Mouse (Mus musculus): ENCODE data around the gene Olfr1009. TPM values are rescaled to one million over a fixed set of nuclear protein-coding genes. Genes with fewer than 3 reads are reported as not detected.
"Not testable (repeated sequence)": the region's sequence is repeated elsewhere in the genome, so short reads cannot be mapped to it uniquely, and the experiment has no call there.

Olfr1009 gene
- polyA plus RNA-seq (2015; fragmentation: Nextera tagmentation; extraction: Ambion mirVana): not detected in 2 replicates

- WGBS: 92% methylated on average over 1 of the region's 1 CpGs
- H3K4me1 ChIP-seq (ENCODE audit: control insufficient read depth, insufficient read depth, low read length): no peaks in the 10 kb centered on the region
- no peak within 1 kb of the TSS for H3K4me3 ChIP-seq (ENCODE audit: low read depth, low read length)
- no peak for ATAC-seq
- no peaks in the 10 kb centered on the region for H3K27me3 ChIP-seq (ENCODE audit: control insufficient read depth, insufficient read depth, low read depth, low read length)
- H3K27ac ChIP-seq (ENCODE audit: low read length): no peak within 1 kb of the TSS
- H3K9ac ChIP-seq (ENCODE audit: low read depth, low read length): no peak within 1 kb of the TSS
- H3K36me3 ChIP-seq (ENCODE audit: control insufficient read depth, insufficient read depth, low read length): no peaks in the 10 kb centered on the region
- H3K9me3 ChIP-seq (replicated peaks; ENCODE audit: control insufficient read depth, low read length, poor library complexity, severe bottlenecking): peaks cover 3% of the 10 kb centered on the region; the same call in 1 of the 2 replicates
- no peak within 1 kb of the TSS for H3K4me2 ChIP-seq (ENCODE audit: low read length)
Measured at GRCm38 (mm10) chr2:85715119-85715518, at the start of gene Olfr1009. Gene Olfr1009 (plus strand): TSS chr2:85715419.

- Histone ChIP-seq H3K9ac (ENCODE audit: low read depth, low read length) (no peak within 1 kb of the TSS), H3K4me1 (ENCODE audit: control insufficient read depth, insufficient read depth, low read length) (no peaks in the 10 kb centered on the region), H3K27me3 (ENCODE audit: control insufficient read depth, insufficient read depth, low read depth, low read length) (no peaks in the 10 kb centered on the region), H3K9me3 (replicated peaks; ENCODE audit: control insufficient read depth, low read length, poor library complexity, severe bottlenecking) (no peaks in the 10 kb centered on the region), H3K4me2 (ENCODE audit: low read length) (no peak within 1 kb of the TSS), H3K4me3 (ENCODE audit: low read depth, low read length) (no peak within 1 kb of the TSS), H3K36me3 (ENCODE audit: control insufficient read depth, insufficient read depth, low read length) (no peaks in the 10 kb centered on the region), H3K27ac (ENCODE audit: low read length) (no peak within 1 kb of the TSS)
- no peak for ATAC-seq
Measured at GRCm38 (mm10) chr2:85678667-85679066, 36.6 kb upstream of the Olfr1009 start, which contains the start of gene Olfr1006. Gene Olfr1006 (minus strand): TSS chr2:85678767.

DNA sequence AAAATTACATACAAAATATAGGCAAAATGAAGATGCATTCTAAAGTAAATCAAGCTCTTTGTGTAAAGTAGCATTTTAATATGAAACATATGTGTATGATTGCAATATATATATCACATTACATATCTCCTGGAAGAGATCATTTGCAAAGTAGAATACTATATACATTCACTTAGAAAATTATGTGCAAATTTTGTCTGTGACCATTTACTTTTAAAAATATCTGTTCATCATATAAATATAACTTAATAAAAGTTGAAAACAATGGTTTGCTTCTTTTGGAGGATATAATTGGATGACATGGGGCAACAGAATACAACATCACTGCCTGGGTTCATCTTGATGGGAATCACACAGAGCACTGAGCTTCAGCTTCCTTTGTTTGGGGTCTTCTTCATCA is 26.1 kb upstream of the Olfr1009 start, which contains the start of gene Olfr1008:
TSS of gene Olfr1008 (plus strand) at position 301 of the 400 bp plus-strand sequence.
- H3K9me3 ChIP-seq (replicated peaks; ENCODE audit: control insufficient read depth, low read length, poor library complexity, severe bottlenecking): no peaks in the 10 kb centered on the region

DNA sequence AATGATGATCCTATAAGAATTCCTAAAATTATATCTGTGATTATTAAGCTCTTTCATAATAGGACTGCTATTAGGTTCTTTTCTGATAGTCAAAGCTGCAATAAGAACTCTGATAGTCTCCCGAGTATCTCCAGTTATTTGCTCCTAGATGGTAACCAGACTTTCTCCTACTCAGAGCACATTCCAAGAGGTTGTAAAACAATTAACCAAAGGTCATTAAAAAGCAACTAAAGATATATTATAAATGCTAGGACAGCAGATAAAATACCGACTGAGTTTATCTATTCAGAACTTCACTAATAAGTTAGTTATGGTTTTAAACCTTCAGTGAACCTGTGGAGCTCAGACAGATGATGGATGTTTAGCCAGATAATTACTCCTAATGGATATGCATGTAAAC is 4.5 kb upstream of the Olfr1009 start:
- H3K4me1 ChIP-seq (ENCODE audit: control insufficient read depth, insufficient read depth, low read length); H3K9me3 ChIP-seq (replicated peaks; ENCODE audit: control insufficient read depth, low read length, poor library complexity, severe bottlenecking); H3K36me3 ChIP-seq (ENCODE audit: control insufficient read depth, insufficient read depth, low read length); H3K4me3 ChIP-seq (ENCODE audit: low read depth, low read length); H3K4me2 ChIP-seq (ENCODE audit: low read length); ATAC-seq; H3K9ac ChIP-seq (ENCODE audit: low read depth, low read length); H3K27ac ChIP-seq (ENCODE audit: low read length); H3K27me3 ChIP-seq (ENCODE audit: control insufficient read depth, insufficient read depth, low read depth, low read length): not testable (repeated sequence)
- 92% methylated on average over 2 of the region's 2 CpGs for WGBS

More for the DNA sequence above, 26.1 kb upstream of the Olfr1009 start, which contains the start of gene Olfr1008:
- Histone ChIP-seq H3K4me2 (ENCODE audit: low read length) (no peak within 1 kb of the TSS), H3K36me3 (ENCODE audit: control insufficient read depth, insufficient read depth, low read length) (no peaks in the 10 kb centered on the region), H3K27me3 (ENCODE audit: control insufficient read depth, insufficient read depth, low read depth, low read length) (no peaks in the 10 kb centered on the region), H3K9ac (ENCODE audit: low read depth, low read length) (no peak within 1 kb of the TSS), H3K4me3 (ENCODE audit: low read depth, low read length) (no peak within 1 kb of the TSS), H3K4me1 (ENCODE audit: control insufficient read depth, insufficient read depth, low read length) (no peaks in the 10 kb centered on the region), H3K27ac (ENCODE audit: low read length) (no peak within 1 kb of the TSS)
- ATAC-seq: no peak

DNA sequence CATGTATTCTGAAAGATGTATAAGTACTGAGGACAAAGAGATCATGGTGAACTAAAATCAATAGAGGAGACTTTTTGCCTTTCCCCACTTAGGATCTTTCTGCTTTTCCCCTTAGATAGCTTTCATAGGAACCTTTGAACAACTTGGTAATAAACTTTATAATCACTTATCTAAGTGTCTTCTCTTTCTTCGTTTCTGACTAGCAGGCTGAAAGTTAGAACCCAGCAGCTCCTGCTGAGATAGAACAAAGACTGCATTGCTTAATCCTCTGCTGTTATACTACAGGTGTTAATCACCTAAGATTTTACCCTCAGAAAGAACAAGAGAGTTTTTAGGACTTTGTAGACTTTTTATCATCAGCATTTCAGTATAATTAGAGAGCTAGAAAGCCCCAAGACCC is 4.1 kb upstream of the Olfr1009 start:
- Histone ChIP-seq H3K27ac (ENCODE audit: low read length) (no peak overlapping the region), H3K9ac (ENCODE audit: low read depth, low read length) (no peak overlapping the region), H3K4me3 (ENCODE audit: low read depth, low read length) (no peak overlapping the region), H3K4me2 (ENCODE audit: low read length) (no peak overlapping the region), H3K4me1 (ENCODE audit: control insufficient read depth, insufficient read depth, low read length) (no peaks in the 10 kb centered on the region), H3K36me3 (ENCODE audit: control insufficient read depth, insufficient read depth, low read length) (no peaks in the 10 kb centered on the region), H3K9me3 (replicated peaks; ENCODE audit: control insufficient read depth, low read length, poor library complexity, severe bottlenecking) (no peaks in the 10 kb centered on the region), H3K27me3 (ENCODE audit: control insufficient read depth, insufficient read depth, low read depth, low read length) (no peaks in the 10 kb centered on the region)
- ATAC-seq: no peak
- 35% methylated on average over 1 of the region's 1 CpGs for WGBS

- Histone ChIP-seq H3K9me3 (replicated peaks; ENCODE audit: control insufficient read depth, low read length, poor library complexity, severe bottlenecking) (no peaks in the 10 kb centered on the region), H3K4me2 (ENCODE audit: low read length) (no peak overlapping the region), H3K27ac (ENCODE audit: low read length) (no peak overlapping the region), H3K4me3 (ENCODE audit: low read depth, low read length) (no peak overlapping the region), H3K27me3 (ENCODE audit: control insufficient read depth, insufficient read depth, low read depth, low read length) (no peaks in the 10 kb centered on the region), H3K36me3 (ENCODE audit: control insufficient read depth, insufficient read depth, low read length) (no peaks in the 10 kb centered on the region), H3K9ac (ENCODE audit: low read depth, low read length) (no peak overlapping the region), H3K4me1 (ENCODE audit: control insufficient read depth, insufficient read depth, low read length) (no peaks in the 10 kb centered on the region)
- ATAC-seq: peak; percentile 87
- 18% methylated on average over 3 of the region's 3 CpGs for WGBS
Measured at GRCm38 (mm10) chr2:85725793-85726192, 10.6 kb downstream of the Olfr1009 start.

DNA sequence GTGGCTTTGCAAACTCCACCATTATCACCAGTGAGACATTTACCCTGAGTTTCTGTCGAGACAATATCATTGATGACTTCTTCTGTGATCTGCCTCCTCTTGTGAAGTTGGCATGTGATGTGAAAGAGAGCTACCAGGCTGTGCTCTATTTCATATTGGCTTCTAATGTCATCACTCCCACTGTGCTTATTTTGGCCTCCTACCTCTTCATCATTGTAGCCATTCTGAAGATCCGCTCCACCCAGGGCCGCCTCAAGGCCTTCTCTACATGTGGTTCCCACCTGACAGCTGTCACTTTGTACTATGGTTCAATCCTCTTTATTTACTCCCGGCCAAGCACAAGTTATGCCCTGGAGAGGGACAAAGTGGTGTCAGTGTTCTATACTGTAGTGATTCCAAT is 38.6 kb downstream of the Olfr1009 start:
- no peaks in the 10 kb centered on the region for H3K4me1 ChIP-seq (ENCODE audit: control insufficient read depth, insufficient read depth, low read length)
- H3K9me3 ChIP-seq (replicated peaks; ENCODE audit: control insufficient read depth, low read length, poor library complexity, severe bottlenecking): no peaks in the 10 kb centered on the region
- no peaks in the 10 kb centered on the region for H3K27me3 ChIP-seq (ENCODE audit: control insufficient read depth, insufficient read depth, low read depth, low read length)
- H3K36me3 ChIP-seq (ENCODE audit: control insufficient read depth, insufficient read depth, low read length): no peaks in the 10 kb centered on the region
- 74% methylated on average over 4 of the region's 4 CpGs for WGBS
- no peak overlapping the region for H3K4me3 ChIP-seq (ENCODE audit: low read depth, low read length)
- H3K4me2 ChIP-seq (ENCODE audit: low read length): no peak overlapping the region
- H3K9ac ChIP-seq (ENCODE audit: low read depth, low read length): no peak overlapping the region
- H3K27ac ChIP-seq (ENCODE audit: low read length): no peak overlapping the region
- no peak for ATAC-seq

GRCm38 (mm10) chr2:85762666-85763065 is 47.4 kb downstream of the Olfr1009 start, which contains the start of gene Olfr1012:
Gene Olfr1012 (minus strand): TSS chr2:85762766.
- Histone ChIP-seq H3K9me3 (replicated peaks; ENCODE audit: control insufficient read depth, low read length, poor library complexity, severe bottlenecking) (no peaks in the 10 kb centered on the region), H3K36me3 (ENCODE audit: control insufficient read depth, insufficient read depth, low read length) (no peaks in the 10 kb centered on the region), H3K27ac (ENCODE audit: low read length) (no peak within 1 kb of the TSS), H3K4me2 (ENCODE audit: low read length) (no peak within 1 kb of the TSS), H3K9ac (ENCODE audit: low read depth, low read length) (no peak within 1 kb of the TSS), H3K27me3 (ENCODE audit: control insufficient read depth, insufficient read depth, low read depth, low read length) (no peaks in the 10 kb centered on the region), H3K4me1 (ENCODE audit: control insufficient read depth, insufficient read depth, low read length) (no peaks in the 10 kb centered on the region), H3K4me3 (ENCODE audit: low read depth, low read length) (no peak within 1 kb of the TSS)
- ATAC-seq: no peak
- 70% methylated on average over 1 of the region's 1 CpGs for WGBS

DNA sequence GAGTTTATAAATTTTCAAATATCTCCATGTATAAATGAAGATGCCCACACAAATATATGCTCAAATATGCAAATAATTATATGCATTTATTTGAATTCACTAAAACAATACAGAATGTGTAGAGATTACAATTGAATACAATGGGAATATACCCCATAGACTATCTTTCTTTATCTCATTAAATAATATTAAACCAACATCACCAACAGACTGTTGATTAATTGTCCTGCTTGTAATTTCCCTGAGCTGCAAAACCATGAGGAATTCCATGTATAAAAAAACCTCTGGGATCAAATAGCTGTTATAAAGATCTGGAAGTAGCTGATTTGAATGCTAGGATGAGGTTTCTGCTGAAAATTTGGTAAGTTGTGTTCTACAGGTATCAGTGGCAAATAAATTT is 51.6 kb downstream of the Olfr1009 start, which contains the start of gene Olfr1013:
TSS of gene Olfr1013 (plus strand) at position 301 of the 400 bp plus-strand sequence.
- Histone ChIP-seq H3K27ac (ENCODE audit: low read length) (no peak within 1 kb of the TSS), H3K36me3 (ENCODE audit: control insufficient read depth, insufficient read depth, low read length) (no peaks in the 10 kb centered on the region), H3K27me3 (ENCODE audit: control insufficient read depth, insufficient read depth, low read depth, low read length) (no peaks in the 10 kb centered on the region), H3K4me1 (ENCODE audit: control insufficient read depth, insufficient read depth, low read length) (no peaks in the 10 kb centered on the region), H3K4me3 (ENCODE audit: low read depth, low read length) (no peak within 1 kb of the TSS), H3K9ac (ENCODE audit: low read depth, low read length) (no peak within 1 kb of the TSS), H3K9me3 (replicated peaks; ENCODE audit: control insufficient read depth, low read length, poor library complexity, severe bottlenecking) (no peaks in the 10 kb centered on the region), H3K4me2 (ENCODE audit: low read length) (no peak within 1 kb of the TSS)
- no peak for ATAC-seq

All from midbrain, embryonic 16.5 days (tissue).